Mouse (Mus musculus) MEL (cell line): ENCODE results near the gene Dpt.

Source experiments
- CTCF ChIP-seq, 3 experiments: IDR thresholded peaks in 2 of 3; conservative IDR thresholded peaks in 1 of 3; 2 replicates each; pipeline ENCODE4 v1.5.1; 2011 to 2012; ENCODE audit warnings: low read length in 3 of 3, low read depth in 2 of 3, mild to moderate bottlenecking in 2 of 3, improper control_type of control experiment in 1 of 3, inconsistent platforms in 1 of 3, mixed read lengths in 1 of 3, moderate library complexity in 1 of 3; ENCODE audit not compliant: control insufficient read depth in 1 of 3, insufficient read depth in 1 of 3, poor library complexity in 1 of 3, severe bottlenecking in 1 of 3
- E2F4 ChIP-seq: IDR thresholded peaks from 2 replicates; pipeline ENCODE4 v1.6.1; 2011; ENCODE audit warnings: low read depth, low read length, improper control_type of control experiment, borderline replicate concordance
- ETS1 ChIP-seq: IDR thresholded peaks from 2 replicates; pipeline ENCODE4 v1.6.1; 2012; ENCODE audit warnings: low read depth, mild to moderate bottlenecking, inconsistent platforms, low read length, improper control_type of control experiment, moderate library complexity
- GATA1 ChIP-seq: IDR thresholded peaks from 2 replicates; pipeline ENCODE4 v1.6.1; 2011; ENCODE audit warnings: low read depth, low read length, improper control_type of control experiment
- POLR2AphosphoS2 ChIP-seq: IDR thresholded peaks from 2 replicates; pipeline ENCODE4 v1.6.1; 2011; ENCODE audit warnings: low read length, improper control_type of control experiment
- RAD21 ChIP-seq: IDR thresholded peaks from 2 replicates; pipeline ENCODE4 v1.6.1; 2011; ENCODE audit warnings: mild to moderate bottlenecking, low read depth, low read length, improper control_type of control experiment

DNA sequence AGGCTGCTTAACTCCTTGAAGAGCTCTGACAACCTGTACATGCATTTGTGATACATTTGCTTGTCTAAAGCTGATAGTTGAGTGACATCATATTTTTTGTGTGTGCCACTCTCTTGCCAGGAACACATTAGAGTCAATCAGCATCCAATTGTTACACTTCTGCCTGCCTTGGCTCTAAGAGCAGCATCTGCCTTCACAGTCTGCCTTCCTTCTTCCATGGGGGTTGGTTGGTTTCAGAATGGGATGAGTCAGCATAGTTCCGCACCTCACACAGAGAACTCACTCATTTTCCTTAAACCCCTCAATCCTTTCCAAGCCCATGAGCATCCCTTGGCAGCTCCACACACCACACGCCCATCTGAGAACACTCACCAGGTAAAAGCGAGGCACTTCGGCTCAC, 42.7 kb upstream of the Dpt start:
- no peak for TF ChIP-seq CTCF (IDR thresholded peaks at IDR 0.05 in 2 of 3, conservative IDR thresholded peaks at IDR 0.05 in 1 of 3; ENCODE audit: control insufficient read depth in 1 of 3, insufficient read depth in 1 of 3, low read depth in 2 of 3, low read length in 3 of 3, poor library complexity in 1 of 3, severe bottlenecking in 1 of 3)
- TF ChIP-seq RAD21, result no peak
- TF ChIP-seq ETS1, result no peak
- TF ChIP-seq E2F4, result no peak
- TF ChIP-seq GATA1, result no peak
- TF ChIP-seq POLR2AphosphoS2, result no peak
